Comparison of ENCODE assay signal across 19 mouse cellular contexts in the genomic region with DNA sequence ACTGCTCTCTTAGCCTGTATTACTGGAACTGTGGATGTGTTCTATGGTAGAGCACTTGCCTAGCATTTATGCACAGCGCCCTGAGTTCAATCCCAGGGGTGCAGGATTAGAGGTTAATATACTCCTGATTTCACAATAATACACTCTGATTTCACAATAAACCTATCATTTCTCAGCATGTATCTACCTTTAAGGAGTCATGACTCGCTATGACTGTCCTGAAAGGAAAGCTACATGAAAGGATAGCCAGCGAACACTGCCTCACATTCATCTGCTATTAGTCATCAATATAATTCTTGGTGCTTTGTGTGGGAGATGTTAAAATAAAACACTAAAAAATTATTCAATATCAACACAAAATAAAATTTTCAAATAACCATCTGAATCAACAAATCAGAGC. TPM values are rescaled to one million over a fixed set of nuclear protein-coding genes. Genes with fewer than 3 reads are reported as not detected.
"Had no signal": no experiment of that assay in that cellular context is flagged by ENCODE, and none has a peak within 500 bp of the region (broad histone marks: within the 10 kb centered on the region; RNA-seq: fewer than 3 reads in every experiment).

No protein-coding gene starts in this region.

- DNase-seq: lung, adult 2 months; lung, postnatal 14 days; lung, postnatal 36 days; right cerebral cortex, postnatal 14 days; spleen, adult 18-20 months; thymus, adult 18-20 months; thymus, postnatal 25 days; thymus, postnatal 4 days had no signal

- ATAC-seq: lung, postnatal 0 days; midbrain, embryonic 13.5 days; midbrain, embryonic 15.5 days had no signal

- H3K27me3 ChIP-seq: lung, embryonic 15.5 days; megakaryocyte, embryonic 14.5 days; midbrain, embryonic 13.5 days; midbrain, embryonic 15.5 days; neural tube, embryonic 13.5 days; neural tube, embryonic 15.5 days had no signal

RNA-seq across cellular contexts. Expression of a gene that starts 25.4 kb away (rescaled TPM):
- total RNA-seq: megakaryocyte progenitor cell, adult 5-6 weeks; monocyte, adult 5-6 weeks had no signal
- polyA plus RNA-seq: liver, embryonic 16.5 days; macrophage had no signal
